Mouse (Mus musculus) brain, embryonic 14.5 days (tissue): ENCODE measurements around the gene Podxl2. TPM values are rescaled to one million over a fixed set of nuclear protein-coding genes. Genes with fewer than 3 reads are reported as not detected.

ENCODE experiments used
- DNase-seq: peaks from one replicate; pipeline ENCODE4 v3.0.0-alpha.2; 2011; ENCODE audit warnings: low read depth
- CTCF ChIP-seq: fragments of 200-500 bp; IDR thresholded peaks from 2 replicates; pipeline ENCODE4 v1.5.1; 2012; ENCODE audit warnings: inconsistent platforms, mild to moderate bottlenecking, moderate library complexity, borderline replicate concordance; ENCODE audit not compliant: insufficient read depth, insufficient read length; ENCODE audit errors: extremely low read depth
- POLR2A ChIP-seq: fragments of 200-500 bp; IDR thresholded peaks from 2 replicates; pipeline ENCODE4 v1.6.1; 2012; ENCODE audit warnings: mild to moderate bottlenecking, inconsistent platforms, borderline replicate concordance; ENCODE audit not compliant: poor library complexity, insufficient read depth, insufficient read length, severe bottlenecking; ENCODE audit errors: extremely low read depth
- polyA plus RNA-seq: library from polyadenylated mRNA; depleted of rRNA; stranded (reverse); fragments of >200 nt; gene quantifications from 2 replicates; pipeline ENCODE4 v1.2.3, GENCODE M21; 2012

Gene Podxl2
- polyA plus RNA-seq, 1 experiment: 1,097 TPM

GRCm38 (mm10) chr6:88820853-88821252 is 54.0 kb downstream of the Podxl2 start:
- no peak for TF ChIP-seq POLR2A
- TF ChIP-seq CTCF: no peak

GRCm38 (mm10) chr6:88816913-88817312 is 57.9 kb downstream of the Podxl2 start:
- DNase-seq: no peak
- TF ChIP-seq POLR2A (no peak), CTCF (no peak)

More at GRCm38 (mm10) chr6:88820853-88821252, 54.0 kb downstream of the Podxl2 start:
- DNase-seq: no peak

GRCm38 (mm10) chr6:88815489-88815888 is 59.4 kb downstream of the Podxl2 start:
- DNase-seq: no peak
- no peak for TF ChIP-seq CTCF
- TF ChIP-seq POLR2A: no peak

DNA sequence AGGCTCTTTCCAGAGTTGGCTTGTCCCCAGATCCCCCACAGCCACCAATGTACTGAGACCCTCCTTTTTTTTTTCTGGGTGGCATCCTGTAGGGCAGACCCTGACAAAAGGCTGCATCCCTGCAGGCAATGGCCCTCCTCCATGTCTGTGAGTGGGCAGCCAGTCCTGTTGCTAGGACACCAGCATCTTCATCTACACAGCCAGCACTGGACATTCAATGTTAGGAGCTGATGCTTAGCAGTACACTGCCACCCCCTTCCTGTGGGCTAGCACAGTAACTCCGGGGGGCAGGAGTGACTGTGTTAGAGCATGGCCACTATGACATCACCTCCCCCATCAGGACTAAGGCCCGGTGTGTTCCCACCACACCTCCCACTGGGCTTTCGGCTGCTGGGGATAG is 59.8 kb downstream of the Podxl2 start:
- TF ChIP-seq CTCF: no peak
- no peak for TF ChIP-seq POLR2A
- DNase-seq: no peak

GRCm38 (mm10) chr6:88813832-88814231 is 61.0 kb downstream of the Podxl2 start:
- no peak for TF ChIP-seq POLR2A

DNA sequence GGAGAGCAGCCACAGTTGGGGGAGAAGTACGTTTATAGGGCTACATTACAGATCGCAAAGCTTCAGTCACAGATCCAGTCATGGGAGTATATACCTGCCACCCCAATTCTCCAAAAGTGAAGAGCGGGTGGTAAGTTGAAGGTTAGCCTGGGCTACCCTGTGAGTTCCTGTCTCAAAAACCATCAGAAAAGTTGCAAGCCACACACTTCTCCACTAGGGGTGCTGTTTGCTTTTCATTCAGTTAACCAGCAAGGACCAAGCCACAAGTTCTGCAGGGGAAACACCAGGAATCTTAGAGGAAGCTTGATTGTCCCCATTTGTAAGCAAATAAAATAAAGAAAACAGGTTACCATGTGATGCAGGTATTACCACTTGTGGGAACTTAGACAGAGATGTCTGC is 62.0 kb downstream of the Podxl2 start:
- peak; percentile 64 for DNase-seq

More at GRCm38 (mm10) chr6:88813832-88814231, 61.0 kb downstream of the Podxl2 start:
- DNase-seq: no peak

GRCm38 (mm10) chr6:88811880-88812400 is 62.9 kb downstream of the Podxl2 start:
- no peak for DNase-seq
- TF ChIP-seq POLR2A (no peak), CTCF (no peak)

More for the DNA sequence above, 62.0 kb downstream of the Podxl2 start:
- TF ChIP-seq POLR2A (no peak), CTCF (peak; percentile 75; the same call in 1 of the 2 replicates)

DNA sequence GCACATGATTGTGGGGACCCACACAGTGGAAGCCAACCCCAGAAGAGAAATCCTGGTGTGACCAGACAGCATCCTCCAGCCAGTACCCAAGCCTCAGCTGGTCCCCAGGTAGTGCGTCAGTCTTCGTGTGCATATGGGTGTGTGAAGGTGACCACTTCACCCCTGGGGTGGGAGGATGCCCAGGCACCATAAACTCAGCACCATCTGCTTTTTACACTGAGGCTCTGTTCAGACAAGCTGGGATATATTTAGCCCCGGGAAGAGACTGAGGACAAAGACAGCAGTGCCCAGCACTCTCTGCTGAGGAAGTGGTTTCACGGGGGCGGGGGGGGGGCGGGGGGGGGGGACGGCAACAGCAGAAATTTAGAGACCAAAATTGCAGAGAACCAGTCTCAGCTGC is 63.4 kb downstream of the Podxl2 start:
- no peak for TF ChIP-seq CTCF
- no peak for TF ChIP-seq POLR2A
- no peak for DNase-seq

- TF ChIP-seq CTCF: no peak
- TF ChIP-seq POLR2A: no peak
- no peak for DNase-seq
These were observed 64.6 kb downstream of the Podxl2 start for GRCm38 (mm10) chr6:88810291-88810690.

GRCm38 (mm10) chr6:88809091-88810037 is 65.5 kb downstream of the Podxl2 start:
- TF ChIP-seq POLR2A: no peak
- TF ChIP-seq CTCF: no peak
- DNase-seq: no peak

DNA sequence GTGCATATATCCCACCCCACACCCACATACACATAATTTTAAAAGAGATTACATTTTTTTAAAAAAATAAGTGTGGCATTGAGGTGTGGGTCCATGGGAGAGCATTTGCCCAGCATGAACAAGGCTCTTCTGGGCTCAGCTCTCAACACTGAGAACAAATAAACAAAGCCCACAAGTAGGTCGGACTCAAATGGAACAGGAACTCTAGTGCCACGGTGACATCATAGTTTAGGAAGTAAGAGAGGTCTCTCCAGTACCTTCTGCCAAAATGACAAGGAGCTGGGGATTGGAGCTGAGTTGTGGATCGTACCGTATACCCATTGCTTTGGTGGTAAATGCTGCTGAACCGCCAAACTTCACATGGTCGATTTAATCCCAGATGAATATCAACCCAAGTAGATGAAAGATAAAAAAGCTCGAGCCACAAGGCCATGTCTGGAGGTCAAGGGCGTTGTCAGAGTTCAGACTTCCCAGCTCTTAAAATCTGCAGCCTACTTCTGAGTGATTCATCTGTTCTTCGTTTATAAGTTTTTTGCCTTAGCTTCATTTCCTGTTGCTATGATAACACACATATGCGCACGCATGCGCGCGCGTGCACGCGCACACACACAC is 69.8 kb downstream of the Podxl2 start:
- TF ChIP-seq POLR2A (no peak), CTCF (no peak)
- no peak for DNase-seq
